Mouse (Mus musculus): ENCODE data around the gene Ceacam16. TPM values are rescaled to one million over a fixed set of nuclear protein-coding genes. Genes with fewer than 3 reads are reported as not detected.

Gene Ceacam16
- polyA plus RNA-seq, 1 experiment = not detected

GRCm38 (mm10) chr7:19815296-19816223 lies 45.5 kb downstream of the Ceacam16 start:
- no peak for TF ChIP-seq POLR2A (IDR thresholded peaks at IDR 0.05; ENCODE audit: borderline replicate concordance, extremely low read depth, insufficient read depth, insufficient read length, poor library complexity, severe bottlenecking)
- TF ChIP-seq CTCF (IDR thresholded peaks at IDR 0.05; ENCODE audit: borderline replicate concordance, extremely low read depth, insufficient read depth, insufficient read length) = no peak

GRCm38 (mm10) chr7:19813579-19814122 lies 47.4 kb downstream of the Ceacam16 start:
- DNase-seq (ENCODE audit: low read depth) = no peak
- TF ChIP-seq POLR2A (IDR thresholded peaks at IDR 0.05; ENCODE audit: borderline replicate concordance, extremely low read depth, insufficient read depth, insufficient read length, poor library complexity, severe bottlenecking) (no peak), CTCF (IDR thresholded peaks at IDR 0.05; ENCODE audit: borderline replicate concordance, extremely low read depth, insufficient read depth, insufficient read length) (no peak)

More at GRCm38 (mm10) chr7:19815296-19816223, 45.5 kb downstream of the Ceacam16 start:
- DNase-seq (ENCODE audit: low read depth) = peak; percentile 7

- no peak for DNase-seq (ENCODE audit: low read depth)
Measured at GRCm38 (mm10) chr7:19813161-19813560, 47.9 kb downstream of the Ceacam16 start.

GRCm38 (mm10) chr7:19811114-19811513 lies 50.0 kb downstream of the Ceacam16 start:
- TF ChIP-seq CTCF (IDR thresholded peaks at IDR 0.05; ENCODE audit: borderline replicate concordance, extremely low read depth, insufficient read depth, insufficient read length) (no peak), POLR2A (IDR thresholded peaks at IDR 0.05; ENCODE audit: borderline replicate concordance, extremely low read depth, insufficient read depth, insufficient read length, poor library complexity, severe bottlenecking) (no peak)
- peak; percentile 48 for DNase-seq (ENCODE audit: low read depth)

More at GRCm38 (mm10) chr7:19813161-19813560, 47.9 kb downstream of the Ceacam16 start:
- TF ChIP-seq CTCF (IDR thresholded peaks at IDR 0.05; ENCODE audit: borderline replicate concordance, extremely low read depth, insufficient read depth, insufficient read length) = no peak
- no peak for TF ChIP-seq POLR2A (IDR thresholded peaks at IDR 0.05; ENCODE audit: borderline replicate concordance, extremely low read depth, insufficient read depth, insufficient read length, poor library complexity, severe bottlenecking)

GRCm38 (mm10) chr7:19809369-19809768 lies 51.7 kb downstream of the Ceacam16 start:
- TF ChIP-seq POLR2A (IDR thresholded peaks at IDR 0.05; ENCODE audit: borderline replicate concordance, extremely low read depth, insufficient read depth, insufficient read length, poor library complexity, severe bottlenecking) (no peak), CTCF (IDR thresholded peaks at IDR 0.05; ENCODE audit: borderline replicate concordance, extremely low read depth, insufficient read depth, insufficient read length) (no peak)
- DNase-seq (ENCODE audit: low read depth) = peak; percentile 32

- TF ChIP-seq CTCF (IDR thresholded peaks at IDR 0.05; ENCODE audit: borderline replicate concordance, extremely low read depth, insufficient read depth, insufficient read length) (no peak), POLR2A (IDR thresholded peaks at IDR 0.05; ENCODE audit: borderline replicate concordance, extremely low read depth, insufficient read depth, insufficient read length, poor library complexity, severe bottlenecking) (no peak)
- DNase-seq (ENCODE audit: low read depth) = no peak
Measured at GRCm38 (mm10) chr7:19806356-19806969, 54.6 kb downstream of the Ceacam16 start.

GRCm38 (mm10) chr7:19802995-19803394 lies 58.1 kb downstream of the Ceacam16 start:
- no peak for TF ChIP-seq POLR2A (IDR thresholded peaks at IDR 0.05; ENCODE audit: borderline replicate concordance, extremely low read depth, insufficient read depth, insufficient read length, poor library complexity, severe bottlenecking)
- peak; percentile 94 for TF ChIP-seq CTCF (IDR thresholded peaks at IDR 0.05; ENCODE audit: borderline replicate concordance, extremely low read depth, insufficient read depth, insufficient read length)
- DNase-seq (ENCODE audit: low read depth) = peak; percentile 51

Other genes with a start within 250 kb of the Ceacam16 start
- 4.8 and 5.3 TPM in 2 replicates for gene Relb, start 231.9 kb downstream of the Ceacam16 start, polyA plus RNA-seq (2012; rRNA removed)
- 89.4 and 114 TPM in 2 replicates for gene Clptm1, start 196.3 kb downstream of the Ceacam16 start, polyA plus RNA-seq (2012; rRNA removed)
- gene Apoc2, start 183.4 kb downstream of the Ceacam16 start, polyA plus RNA-seq (2012; rRNA removed) = 0.30 TPM in 2 replicates
- gene Gm44805, start 179.9 kb downstream of the Ceacam16 start, polyA plus RNA-seq (2012; rRNA removed) = not detected in 2 replicates
- not detected in 2 replicates for gene Apoc4, start 179.8 kb downstream of the Ceacam16 start, polyA plus RNA-seq (2012; rRNA removed)
- 0.81 and 2.0 TPM in 2 replicates for gene Apoc1, start 168.6 kb downstream of the Ceacam16 start, polyA plus RNA-seq (2012; rRNA removed)
- gene Apoe, start 162.1 kb downstream of the Ceacam16 start, polyA plus RNA-seq (2012; rRNA removed) = 235 and 295 TPM in 2 replicates
- gene Tomm40, start 145.9 kb downstream of the Ceacam16 start, polyA plus RNA-seq (2012; rRNA removed) = 111 and 131 TPM in 2 replicates
- gene Nectin2, start 110.8 kb downstream of the Ceacam16 start, polyA plus RNA-seq (2012; rRNA removed) = 39.7 and 45.2 TPM in 2 replicates
- gene Bcam, start 90.3 kb downstream of the Ceacam16 start, polyA plus RNA-seq (2012; rRNA removed) = 13.8 and 19.5 TPM in 2 replicates
- gene Cblc, start 64.5 kb downstream of the Ceacam16 start, polyA plus RNA-seq (2012; rRNA removed) = 0.33 and 0.58 TPM in 2 replicates
- gene Bcl3, start 38.5 kb downstream of the Ceacam16 start, polyA plus RNA-seq (2012; rRNA removed) = 0.47 and 0.92 TPM in 2 replicates
- gene Gm19345, start 9.3 kb downstream of the Ceacam16 start, polyA plus RNA-seq (2012; rRNA removed) = 17.1 and 18.8 TPM in 2 replicates
- gene Ceacam19, start 26.7 kb upstream of the Ceacam16 start, polyA plus RNA-seq (2012; rRNA removed) = 0.03 and 0.15 TPM in 2 replicates
- gene Pvr, start 59.9 kb upstream of the Ceacam16 start, polyA plus RNA-seq (2012; rRNA removed) = 8.1 and 11.9 TPM in 2 replicates
- not detected in 2 replicates for gene Igsf23, start 89.5 kb upstream of the Ceacam16 start, polyA plus RNA-seq (2012; rRNA removed)
- gene Ceacam20, start 104.1 kb upstream of the Ceacam16 start, polyA plus RNA-seq (2012; rRNA removed) = not detected in 2 replicates
- gene Nlrp9b, start 130.2 kb upstream of the Ceacam16 start, polyA plus RNA-seq (2012; rRNA removed) = not detected in 2 replicates
- not detected in 2 replicates for gene Vmn1r91, start 238.4 kb upstream of the Ceacam16 start, polyA plus RNA-seq (2012; rRNA removed)